Mouse (Mus musculus): ENCODE results near the gene 4921524J17Rik. TPM values are rescaled to one million over a fixed set of nuclear protein-coding genes. Genes with fewer than 3 reads are reported as not detected.

Gene 4921524J17Rik
- polyA plus RNA-seq, 1 experiment from 2014 or later, result 48.2 TPM

DNA sequence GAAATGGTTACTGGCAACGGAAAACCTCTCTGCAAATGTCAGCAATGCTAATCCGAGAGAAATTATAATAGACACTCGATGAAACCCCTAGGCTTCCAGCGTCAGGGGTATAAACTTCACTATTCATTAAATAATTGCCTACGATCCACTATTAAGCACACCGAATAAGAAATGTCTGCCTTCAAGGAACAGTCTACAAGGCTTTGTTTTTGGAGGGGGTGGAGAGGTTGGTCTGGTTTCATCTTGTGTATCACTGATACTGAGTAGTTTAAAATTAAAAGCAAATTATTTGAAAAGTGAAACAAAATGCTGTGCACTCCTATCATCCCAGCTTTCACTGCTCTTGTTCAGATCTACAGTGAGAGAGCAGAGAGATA is 372 bp upstream of the 4921524J17Rik start:
- H3K27me3 ChIP-seq (ENCODE audit: control insufficient read depth, insufficient read depth, low read length), result no peaks in the 10 kb centered on the region
- no peaks in the 10 kb centered on the region for H3K36me3 ChIP-seq (ENCODE audit: control insufficient read depth, insufficient read depth, low read length)
- no peaks in the 10 kb centered on the region for H3K9me3 ChIP-seq (ENCODE audit: control insufficient read depth, low read length)
- DNase-seq (ENCODE audit: low spot score) (no peak), ATAC-seq (replicated peaks; ENCODE audit: low FRiP score) (peak; percentile 63)
- peaks cover 5% of the 10 kb centered on the region for H3K4me1 ChIP-seq (replicated peaks; ENCODE audit: control insufficient read depth, insufficient read depth, low read length)
- no peak overlapping the region for H3K27ac ChIP-seq (ENCODE audit: low read depth, low read length)
- peak overlapping the region; percentile 13; the same call in 1 of the 2 replicates for H3K9ac ChIP-seq (ENCODE audit: low read length)
- peak overlapping the region; percentile 85 for H3K4me3 ChIP-seq (ENCODE audit: low read depth, low read length)
- peak overlapping the region; percentile 32; the same call in 1 of the 2 replicates for H3K4me2 ChIP-seq (ENCODE audit: low read depth, low read length, severe bottlenecking)
- 3% methylated on average over 6 of the region's 6 CpGs for WGBS

- H3K4me1 ChIP-seq (replicated peaks; ENCODE audit: control insufficient read depth, insufficient read depth, low read length), result peaks cover 5% of the 10 kb centered on the region
- H3K4me3 ChIP-seq (ENCODE audit: low read depth, low read length), result peak overlapping the region; percentile 85
- H3K27ac ChIP-seq (ENCODE audit: low read depth, low read length), result peak overlapping the region; percentile 89; the same call in 1 of the 2 replicates
- H3K9me3 ChIP-seq (ENCODE audit: control insufficient read depth, low read length), result no peaks in the 10 kb centered on the region
- WGBS, result 23% methylated on average over 10 of the region's 10 CpGs
- no peak for DNase-seq (ENCODE audit: low spot score)
- peak overlapping the region; percentile 50 for H3K4me2 ChIP-seq (ENCODE audit: low read depth, low read length, severe bottlenecking)
- H3K9ac ChIP-seq (ENCODE audit: low read length), result peak overlapping the region; percentile 90
- no peak for ATAC-seq (replicated peaks; ENCODE audit: low FRiP score)
- H3K27me3 ChIP-seq (ENCODE audit: control insufficient read depth, insufficient read depth, low read length), result no peaks in the 10 kb centered on the region
- H3K36me3 ChIP-seq (ENCODE audit: control insufficient read depth, insufficient read depth, low read length), result no peaks in the 10 kb centered on the region
These were observed 1.1 kb downstream of the 4921524J17Rik start for GRCm38 (mm10) chr8:85431281-85432167.

DNA sequence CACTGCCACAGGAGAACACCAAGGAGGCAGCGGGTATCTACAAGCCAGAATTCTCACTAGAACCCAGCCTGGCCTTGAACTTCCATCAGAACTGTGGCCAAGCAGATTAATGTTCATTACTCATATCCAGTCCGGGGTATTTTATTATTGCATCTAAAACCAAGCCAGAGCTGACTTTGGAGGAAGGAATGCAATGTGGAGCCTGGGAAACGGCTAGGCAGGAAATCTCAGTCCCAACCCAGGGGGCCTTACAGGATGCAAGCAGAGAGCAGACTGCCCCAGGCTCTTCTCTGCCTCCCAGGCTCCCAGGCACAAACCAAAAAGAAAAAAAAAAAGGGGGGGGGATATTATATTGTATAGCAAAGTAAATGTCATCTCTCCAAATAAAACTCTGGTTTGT is 1.8 kb downstream of the 4921524J17Rik start:
- Histone ChIP-seq H3K4me2 (ENCODE audit: low read depth, low read length, severe bottlenecking) (peak overlapping the region; percentile 50; the same call in 1 of the 2 replicates), H3K4me3 (ENCODE audit: low read depth, low read length) (peak overlapping the region; percentile 85), H3K27me3 (ENCODE audit: control insufficient read depth, insufficient read depth, low read length) (no peaks in the 10 kb centered on the region), H3K9me3 (ENCODE audit: control insufficient read depth, low read length) (no peaks in the 10 kb centered on the region), H3K36me3 (ENCODE audit: control insufficient read depth, insufficient read depth, low read length) (no peaks in the 10 kb centered on the region), H3K27ac (ENCODE audit: low read depth, low read length) (no peak overlapping the region), H3K4me1 (replicated peaks; ENCODE audit: control insufficient read depth, insufficient read depth, low read length) (peaks cover 5% of the 10 kb centered on the region), H3K9ac (ENCODE audit: low read length) (no peak overlapping the region)
- ATAC-seq (replicated peaks; ENCODE audit: low FRiP score) (no peak), DNase-seq (ENCODE audit: low spot score) (no peak)
- 12% methylated on average over 3 of the region's 3 CpGs for WGBS

DNA sequence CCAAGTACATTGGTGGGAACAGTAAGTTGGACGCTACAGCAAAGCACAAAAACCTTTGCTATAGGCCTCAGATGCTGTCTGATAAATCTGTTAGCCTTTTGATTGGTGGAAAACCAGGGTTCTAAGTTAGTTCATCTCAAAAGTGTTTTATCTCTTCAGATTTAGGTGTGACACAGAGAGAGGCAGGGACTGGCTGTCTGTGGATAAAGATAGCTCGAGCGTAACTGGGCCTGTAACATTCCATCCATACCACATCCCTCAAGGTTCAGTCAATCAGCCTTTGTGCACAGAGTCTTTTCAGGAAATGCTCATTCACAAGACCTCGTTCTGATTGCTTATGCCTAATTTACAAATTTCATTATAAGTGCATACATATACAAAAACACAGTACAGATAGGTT is 3.4 kb downstream of the 4921524J17Rik start:
- ATAC-seq (replicated peaks; ENCODE audit: low FRiP score) (no peak), DNase-seq (ENCODE audit: low spot score) (no peak)
- no peaks in the 10 kb centered on the region for H3K27me3 ChIP-seq (ENCODE audit: control insufficient read depth, insufficient read depth, low read length)
- peak overlapping the region; percentile 33; the same call in 1 of the 2 replicates for H3K4me2 ChIP-seq (ENCODE audit: low read depth, low read length, severe bottlenecking)
- no peak overlapping the region for H3K27ac ChIP-seq (ENCODE audit: low read depth, low read length)
- H3K9ac ChIP-seq (ENCODE audit: low read length), result peak overlapping the region; percentile 20; the same call in 1 of the 2 replicates
- no peaks in the 10 kb centered on the region for H3K9me3 ChIP-seq (ENCODE audit: control insufficient read depth, low read length)
- 12% methylated on average over 4 of the region's 4 CpGs for WGBS
- no peak overlapping the region for H3K4me3 ChIP-seq (ENCODE audit: low read depth, low read length)
- H3K4me1 ChIP-seq (replicated peaks; ENCODE audit: control insufficient read depth, insufficient read depth, low read length), result peaks cover 5% of the 10 kb centered on the region
- no peaks in the 10 kb centered on the region for H3K36me3 ChIP-seq (ENCODE audit: control insufficient read depth, insufficient read depth, low read length)

DNA sequence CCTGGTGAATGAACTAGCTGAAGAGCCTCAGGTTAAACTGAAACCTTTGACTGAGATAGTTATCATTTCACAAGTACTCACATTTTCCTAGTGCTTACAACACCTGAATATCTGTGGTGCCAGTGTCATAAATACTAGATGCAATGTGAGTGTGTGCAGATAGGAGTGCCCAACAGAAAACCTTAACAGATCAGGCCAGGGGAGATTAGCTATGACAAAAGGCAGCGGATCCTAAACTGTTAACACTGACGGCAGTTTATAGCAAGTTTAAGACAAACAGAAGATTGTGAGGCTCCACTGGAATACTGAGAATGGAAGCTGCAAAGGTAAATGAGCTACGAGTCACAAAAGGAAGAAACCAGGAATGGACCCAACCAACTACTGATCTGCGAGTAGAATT is 5.6 kb downstream of the 4921524J17Rik start:
- WGBS, result 78% methylated on average over 4 of the region's 4 CpGs
- no peaks in the 10 kb centered on the region for H3K36me3 ChIP-seq (ENCODE audit: control insufficient read depth, insufficient read depth, low read length)
- H3K4me1 ChIP-seq (replicated peaks; ENCODE audit: control insufficient read depth, insufficient read depth, low read length), result peaks cover 5% of the 10 kb centered on the region
- H3K4me2 ChIP-seq (ENCODE audit: low read depth, low read length, severe bottlenecking), result no peak overlapping the region
- H3K9ac ChIP-seq (ENCODE audit: low read length), result no peak overlapping the region
- ATAC-seq (replicated peaks; ENCODE audit: low FRiP score) (no peak), DNase-seq (ENCODE audit: low spot score) (no peak)
- H3K27me3 ChIP-seq (ENCODE audit: control insufficient read depth, insufficient read depth, low read length), result no peaks in the 10 kb centered on the region
- no peaks in the 10 kb centered on the region for H3K9me3 ChIP-seq (ENCODE audit: control insufficient read depth, low read length)
- H3K4me3 ChIP-seq (ENCODE audit: low read depth, low read length), result no peak overlapping the region
- no peak overlapping the region for H3K27ac ChIP-seq (ENCODE audit: low read depth, low read length)

DNA sequence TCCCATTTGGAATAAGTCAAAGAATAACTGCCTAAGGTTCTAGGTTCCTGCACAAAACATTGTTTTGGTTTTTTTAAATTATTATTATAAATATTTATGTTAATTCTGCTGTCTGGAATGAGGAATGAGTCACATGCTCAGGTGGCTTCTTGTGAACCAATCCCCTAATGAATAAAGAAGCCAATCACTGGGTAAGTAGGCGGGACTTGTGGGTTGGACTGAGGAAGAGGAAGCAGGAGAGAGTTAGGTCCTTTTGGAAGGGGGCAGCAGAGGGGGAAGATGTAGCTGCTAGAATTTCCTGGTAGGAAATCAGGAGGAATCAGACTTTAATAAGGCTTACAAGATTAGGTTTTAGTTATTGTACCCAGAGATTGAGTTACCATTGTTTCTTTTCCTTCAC is 11.3 kb downstream of the 4921524J17Rik start:
- H3K9ac ChIP-seq (ENCODE audit: low read length), result no peak overlapping the region
- WGBS, result 91% methylated on average over 1 of the region's 1 CpGs
- H3K9me3 ChIP-seq (ENCODE audit: control insufficient read depth, low read length), result no peaks in the 10 kb centered on the region
- H3K27me3 ChIP-seq (ENCODE audit: control insufficient read depth, insufficient read depth, low read length), result no peaks in the 10 kb centered on the region
- no peak for DNase-seq (ENCODE audit: low spot score)
- no peaks in the 10 kb centered on the region for H3K36me3 ChIP-seq (ENCODE audit: control insufficient read depth, insufficient read depth, low read length)
- H3K4me1 ChIP-seq (replicated peaks; ENCODE audit: control insufficient read depth, insufficient read depth, low read length), result no peaks in the 10 kb centered on the region
- no peak overlapping the region for H3K4me3 ChIP-seq (ENCODE audit: low read depth, low read length)
- ATAC-seq (replicated peaks; ENCODE audit: low FRiP score), result no peak
- H3K4me2 ChIP-seq (ENCODE audit: low read depth, low read length, severe bottlenecking), result no peak overlapping the region
- no peak overlapping the region for H3K27ac ChIP-seq (ENCODE audit: low read depth, low read length)

- Histone ChIP-seq H3K27ac (ENCODE audit: low read depth, low read length) (no peak overlapping the region), H3K36me3 (ENCODE audit: control insufficient read depth, insufficient read depth, low read length) (no peaks in the 10 kb centered on the region), H3K4me1 (replicated peaks; ENCODE audit: control insufficient read depth, insufficient read depth, low read length) (no peaks in the 10 kb centered on the region), H3K4me2 (ENCODE audit: low read depth, low read length, severe bottlenecking) (no peak overlapping the region), H3K27me3 (ENCODE audit: control insufficient read depth, insufficient read depth, low read length) (no peaks in the 10 kb centered on the region), H3K4me3 (ENCODE audit: low read depth, low read length) (no peak overlapping the region), H3K9me3 (ENCODE audit: control insufficient read depth, low read length) (no peaks in the 10 kb centered on the region), H3K9ac (ENCODE audit: low read length) (no peak overlapping the region)
- WGBS, result 75% methylated on average over 3 of the region's 3 CpGs
- DNase-seq (ENCODE audit: low spot score) (no peak), ATAC-seq (replicated peaks; ENCODE audit: low FRiP score) (no peak)
These were observed 24.1 kb downstream of the 4921524J17Rik start for GRCm38 (mm10) chr8:85408526-85408925.

- Histone ChIP-seq H3K4me1 (replicated peaks; ENCODE audit: control insufficient read depth, insufficient read depth, low read length) (no peaks in the 10 kb centered on the region), H3K27ac (ENCODE audit: low read depth, low read length) (no peak overlapping the region), H3K9me3 (ENCODE audit: control insufficient read depth, low read length) (no peaks in the 10 kb centered on the region), H3K4me2 (ENCODE audit: low read depth, low read length, severe bottlenecking) (no peak overlapping the region), H3K27me3 (ENCODE audit: control insufficient read depth, insufficient read depth, low read length) (no peaks in the 10 kb centered on the region), H3K4me3 (ENCODE audit: low read depth, low read length) (no peak overlapping the region), H3K9ac (ENCODE audit: low read length) (no peak overlapping the region), H3K36me3 (ENCODE audit: control insufficient read depth, insufficient read depth, low read length) (no peaks in the 10 kb centered on the region)
- 65% methylated on average over 7 of the region's 7 CpGs for WGBS
- ATAC-seq (replicated peaks; ENCODE audit: low FRiP score) (no peak), DNase-seq (ENCODE audit: low spot score) (no peak)
These were observed 24.6 kb downstream of the 4921524J17Rik start for GRCm38 (mm10) chr8:85408053-85408505.

Data from forebrain, embryonic 11.5 days (tissue).